Mouse (Mus musculus) embryonic facial prominence, embryonic 12.5 days (tissue): Measurements from ENCODE around the gene Gne. TPM values are rescaled to one million over a fixed set of nuclear protein-coding genes. Genes with fewer than 3 reads are reported as not detected.

Experiments used
- ATAC-seq: fragments of 200-750 bp; cut with Nextera tagmentation; 2 replicates; pipeline ENCODE4 v1.8.0; 2017; ENCODE audit not compliant: insufficient number of reproducible peaks, insufficient read depth, low FRiP score, low TSS enrichment
- H3K27ac ChIP-seq: fragments of 300-500 bp; sonication (generic); 2 replicates; pipeline ENCODE4 v1.5.1; 2016; ENCODE audit warnings: mild to moderate bottlenecking
- H3K27me3 ChIP-seq: fragments of 300-500 bp; sonication (generic); 2 replicates; pipeline ENCODE4 v1.6.1; 2016; ENCODE audit warnings: mild to moderate bottlenecking, moderate library complexity
- H3K36me3 ChIP-seq: fragments of 300-500 bp; sonication (generic); 2 replicates; pipeline ENCODE4 v1.6.1; 2016; ENCODE audit warnings: mild to moderate bottlenecking
- H3K4me1 ChIP-seq: fragments of 300-500 bp; sonication (generic); 2 replicates; pipeline ENCODE4 v1.6.1; 2016
- H3K4me2 ChIP-seq: fragments of 300-500 bp; sonication (generic); replicated peaks from 2 replicates; pipeline ENCODE4 v1.6.1; 2016; ENCODE audit warnings: mild to moderate bottlenecking, moderate library complexity
- H3K4me3 ChIP-seq: fragments of 300-500 bp; sonication (generic); 2 replicates; pipeline ENCODE4 v1.5.1; 2016; ENCODE audit warnings: mild to moderate bottlenecking
- H3K9ac ChIP-seq: fragments of 300-500 bp; sonication (generic); 2 replicates; pipeline ENCODE4 v1.6.1; 2016; ENCODE audit warnings: mild to moderate bottlenecking, moderate library complexity
- H3K9me3 ChIP-seq: fragments of 300-500 bp; sonication (generic); 2 replicates; pipeline ENCODE4 v1.6.1; 2016; ENCODE audit warnings: mild to moderate bottlenecking, moderate library complexity
- WGBS: fragments of 180-500 bp; shearing (Covaris S2); methylation state at CpG from one replicate; pipeline ENCODE4 v1.1.7; 2016; 5-methylcytosine and 5-hydroxymethylcytosine counted together
- polyA plus RNA-seq: library from polyadenylated mRNA; unstranded; fragments of >200 nt; fragmentation: Nextera tagmentation; extraction: Ambion mirVana; gene quantifications from 2 replicates; pipeline ENCODE4 v1.2.1, GENCODE M21; 2016

Gne gene
- 20.4 and 23.8 TPM in 2 replicates for polyA plus RNA-seq

DNA sequence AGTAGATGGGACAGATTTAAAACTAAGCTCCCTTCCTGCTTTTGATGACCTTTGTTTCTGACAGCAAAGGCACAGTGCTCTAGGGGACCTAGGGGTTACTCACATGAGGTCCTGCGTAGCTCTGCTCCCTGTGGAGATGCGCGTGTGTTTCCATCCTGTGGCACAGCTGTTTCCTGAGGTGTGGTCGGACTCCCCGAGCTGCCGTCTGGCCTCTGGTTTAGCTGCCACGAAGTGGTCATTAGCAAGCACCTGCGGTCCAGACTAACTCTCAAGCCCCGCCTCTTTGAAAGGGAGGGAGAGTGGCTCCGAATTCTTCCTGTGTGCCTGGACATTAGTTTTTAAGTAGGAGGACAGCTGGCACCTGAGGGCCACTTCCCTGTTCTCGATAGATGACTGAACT is at the start of gene Gne:
TSS of gene Gne (minus strand) at position 233 of the 400 bp plus-strand sequence.
- H3K27me3 ChIP-seq, result no peaks in the 10 kb centered on the region
- no peaks in the 10 kb centered on the region for H3K36me3 ChIP-seq
- H3K4me1 ChIP-seq, result peaks cover 8% of the 10 kb centered on the region
- H3K4me3 ChIP-seq, result no peak within 1 kb of the TSS
- H3K9me3 ChIP-seq, result no peaks in the 10 kb centered on the region
- no peak within 1 kb of the TSS for H3K27ac ChIP-seq
- peak within 1 kb of the TSS; percentile 32 for H3K4me2 ChIP-seq
- H3K9ac ChIP-seq, result no peak within 1 kb of the TSS
- WGBS, result 15% methylated on average over 11 of the region's 11 CpGs
- ATAC-seq, result no peak

- no peaks in the 10 kb centered on the region for H3K9me3 ChIP-seq
- no peak overlapping the region for H3K4me3 ChIP-seq
- ATAC-seq, result no peak
- H3K36me3 ChIP-seq, result peaks cover 60% of the 10 kb centered on the region
- no peak overlapping the region for H3K4me2 ChIP-seq
- no peaks in the 10 kb centered on the region for H3K4me1 ChIP-seq
- H3K9ac ChIP-seq, result no peak overlapping the region
- H3K27ac ChIP-seq, result no peak overlapping the region
- H3K27me3 ChIP-seq, result no peaks in the 10 kb centered on the region
- WGBS, result 96% methylated on average over 12 of the region's 12 CpGs
Measured at GRCm38 (mm10) chr4:44126805-44127204, 42.8 kb upstream of the Gne start.

DNA sequence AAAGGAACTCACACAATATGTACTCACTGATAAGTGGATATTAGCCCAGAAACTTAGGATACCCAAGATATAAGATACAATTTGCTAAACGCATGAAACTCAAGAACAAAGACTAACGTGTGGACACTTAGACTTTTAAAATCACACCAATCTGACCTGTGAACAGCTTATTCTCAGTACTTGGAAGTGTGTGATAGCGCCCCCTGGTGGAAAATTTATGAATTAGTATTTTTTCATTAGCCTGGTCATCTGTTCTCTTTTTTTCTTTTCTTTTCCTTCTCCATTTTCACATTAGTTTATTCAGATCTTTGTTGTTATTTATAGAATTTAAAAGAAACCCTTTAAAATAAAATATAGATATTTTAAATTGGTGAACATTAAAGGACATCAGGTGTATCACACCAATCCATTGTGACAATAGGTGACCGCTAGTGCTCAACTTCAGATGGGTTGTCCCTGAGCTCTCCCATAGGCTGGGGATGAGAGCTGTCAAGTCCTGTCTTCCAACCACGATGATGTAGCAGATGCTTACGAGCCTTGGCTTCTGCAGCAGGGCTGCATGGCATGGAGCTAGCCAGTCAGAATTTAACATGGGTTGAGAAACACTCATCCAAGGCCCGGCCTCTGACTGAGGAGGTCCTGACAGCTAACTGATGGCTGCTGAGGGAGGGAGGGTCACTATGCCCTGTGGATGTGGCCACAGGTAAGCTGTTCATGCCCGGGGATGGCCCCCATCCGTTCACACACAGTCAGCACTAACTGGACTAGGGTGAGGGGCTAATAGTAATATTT is 35.6 kb upstream of the Gne start:
- H3K9me3 ChIP-seq, result no peaks in the 10 kb centered on the region
- no peak overlapping the region for H3K4me3 ChIP-seq
- no peak overlapping the region for H3K9ac ChIP-seq
- no peak for ATAC-seq
- H3K4me2 ChIP-seq, result no peak overlapping the region
- no peak overlapping the region for H3K27ac ChIP-seq
- H3K4me1 ChIP-seq, result no peaks in the 10 kb centered on the region
- no peaks in the 10 kb centered on the region for H3K27me3 ChIP-seq
- 55% methylated on average over 9 of the region's 9 CpGs for WGBS
- H3K36me3 ChIP-seq, result no peaks in the 10 kb centered on the region

GRCm38 (mm10) chr4:44115046-44115445 is 31.1 kb upstream of the Gne start:
- H3K36me3 ChIP-seq, result no peaks in the 10 kb centered on the region
- no peaks in the 10 kb centered on the region for H3K9me3 ChIP-seq
- peaks cover 20% of the 10 kb centered on the region for H3K4me1 ChIP-seq
- no peak overlapping the region for H3K4me3 ChIP-seq
- no peak overlapping the region for H3K27ac ChIP-seq
- H3K9ac ChIP-seq, result no peak overlapping the region
- no peak overlapping the region for H3K4me2 ChIP-seq
- H3K27me3 ChIP-seq, result no peaks in the 10 kb centered on the region
- 84% methylated on average over 13 of the region's 13 CpGs for WGBS
- no peak for ATAC-seq

GRCm38 (mm10) chr4:44113393-44114138 is 29.6 kb upstream of the Gne start:
- Histone ChIP-seq H3K36me3 (no peaks in the 10 kb centered on the region), H3K4me2 (0 out of 2 replicates have a peak overlapping the region, but pooled peaks have one; percentile 9), H3K4me3 (no peak overlapping the region), H3K9ac (no peak overlapping the region), H3K9me3 (no peaks in the 10 kb centered on the region), H3K27ac (no peak overlapping the region), H3K27me3 (no peaks in the 10 kb centered on the region), H3K4me1 (peaks cover 20% of the 10 kb centered on the region)
- ATAC-seq, result no peak
- 21% methylated on average over 16 of the region's 16 CpGs for WGBS

- Histone ChIP-seq H3K9me3 (no peaks in the 10 kb centered on the region), H3K4me1 (peaks cover 23% of the 10 kb centered on the region), H3K9ac (no peak overlapping the region), H3K27me3 (no peaks in the 10 kb centered on the region), H3K4me2 (no peak overlapping the region), H3K27ac (no peak overlapping the region), H3K4me3 (no peak overlapping the region), H3K36me3 (no peaks in the 10 kb centered on the region)
- ATAC-seq, result no peak
- 26% methylated on average over 4 of the region's 4 CpGs for WGBS
Measured at GRCm38 (mm10) chr4:44112741-44113140, 28.8 kb upstream of the Gne start.

- Histone ChIP-seq H3K27me3 (no peaks in the 10 kb centered on the region), H3K27ac (no peak overlapping the region), H3K4me1 (peaks cover 32% of the 10 kb centered on the region), H3K36me3 (no peaks in the 10 kb centered on the region), H3K9ac (no peak overlapping the region), H3K4me3 (no peak overlapping the region), H3K9me3 (no peaks in the 10 kb centered on the region), H3K4me2 (no peak overlapping the region)
- 81% methylated on average over 7 of the region's 7 CpGs for WGBS
- ATAC-seq, result no peak
Measured at GRCm38 (mm10) chr4:44110771-44111170, 26.8 kb upstream of the Gne start.

- ATAC-seq, result no peak
Measured at GRCm38 (mm10) chr4:44108297-44108696, 24.3 kb upstream of the Gne start.

GRCm38 (mm10) chr4:44107339-44107738 is 23.4 kb upstream of the Gne start:
- no peak for ATAC-seq
- Histone ChIP-seq H3K36me3 (no peaks in the 10 kb centered on the region), H3K4me1 (peaks cover 30% of the 10 kb centered on the region), H3K4me3 (no peak overlapping the region), H3K9me3 (no peaks in the 10 kb centered on the region), H3K9ac (no peak overlapping the region), H3K4me2 (0 out of 2 replicates have a peak overlapping the region, but pooled peaks have one; percentile 42), H3K27me3 (no peaks in the 10 kb centered on the region), H3K27ac (no peak overlapping the region)
- WGBS, result 26% methylated on average over 6 of the region's 6 CpGs

More at GRCm38 (mm10) chr4:44108297-44108696, 24.3 kb upstream of the Gne start:
- no peak overlapping the region for H3K27ac ChIP-seq
- H3K9ac ChIP-seq, result no peak overlapping the region
- H3K4me2 ChIP-seq, result no peak overlapping the region
- peaks cover 39% of the 10 kb centered on the region for H3K4me1 ChIP-seq
- H3K9me3 ChIP-seq, result no peaks in the 10 kb centered on the region
- WGBS, result 87% methylated on average over 6 of the region's 6 CpGs
- no peaks in the 10 kb centered on the region for H3K36me3 ChIP-seq
- no peak overlapping the region for H3K4me3 ChIP-seq
- H3K27me3 ChIP-seq, result no peaks in the 10 kb centered on the region

DNA sequence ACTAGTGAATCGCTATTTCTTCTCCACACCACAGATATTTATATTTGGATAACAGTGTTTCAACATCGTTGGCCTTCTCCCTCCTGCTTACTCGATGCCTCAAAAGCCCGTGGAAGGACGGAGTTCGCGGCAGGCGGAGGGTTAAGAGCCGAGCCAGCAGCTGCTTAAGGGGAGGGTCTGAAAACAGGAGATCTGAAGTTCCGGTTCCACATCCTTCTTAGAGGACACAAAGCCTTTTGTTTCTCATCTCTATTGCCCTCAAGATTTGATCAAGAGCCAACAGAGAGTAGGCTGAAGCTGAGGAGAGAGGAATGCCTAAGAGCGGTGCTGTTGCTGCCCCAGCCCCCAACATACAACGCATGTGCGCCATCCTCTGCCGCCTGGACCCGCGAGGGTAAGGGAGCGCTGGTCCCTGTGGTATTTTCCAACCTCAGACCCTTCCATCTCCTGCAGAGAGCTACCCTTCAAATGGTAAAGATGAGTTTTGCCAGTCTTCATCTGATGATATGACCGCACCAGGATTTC is 22.4 kb upstream of the Gne start:
- WGBS, result 23% methylated on average over 18 of the region's 18 CpGs
- peaks cover 29% of the 10 kb centered on the region for H3K4me1 ChIP-seq
- 0 out of 2 replicates have a peak overlapping the region, but pooled peaks have one; percentile 25 for H3K27ac ChIP-seq
- no peaks in the 10 kb centered on the region for H3K27me3 ChIP-seq
- H3K4me3 ChIP-seq, result peak overlapping the region; percentile 21
- no peaks in the 10 kb centered on the region for H3K36me3 ChIP-seq
- H3K9me3 ChIP-seq, result no peaks in the 10 kb centered on the region
- H3K9ac ChIP-seq, result no peak overlapping the region; the same call in 1 of the 2 replicates
- peak overlapping the region; percentile 42 for H3K4me2 ChIP-seq
- peak; percentile 44; the same call in 1 of the 2 replicates for ATAC-seq

GRCm38 (mm10) chr4:44104195-44104917 is 20.4 kb upstream of the Gne start:
- no peak for ATAC-seq
- Histone ChIP-seq H3K4me3 (no peak overlapping the region), H3K4me1 (peaks cover 29% of the 10 kb centered on the region), H3K4me2 (no peak overlapping the region), H3K27me3 (no peaks in the 10 kb centered on the region), H3K27ac (peak overlapping the region; percentile 41; the same call in 1 of the 2 replicates), H3K9ac (no peak overlapping the region), H3K9me3 (no peaks in the 10 kb centered on the region), H3K36me3 (no peaks in the 10 kb centered on the region)
- WGBS, result 26% methylated on average over 8 of the region's 8 CpGs
